Mouse (Mus musculus) liver, adult 2 months (tissue): ENCODE measurements at regions not wholly inside any gene's neighbourhood (a gene's known extent, or its start where the extent isn't known, plus 50 kb on each side); places are given as distances from the start of the nearest gene placed in this dataset.

Source experiments
- CTCF ChIP-seq: fragments of 200-500 bp; IDR thresholded peaks from 2 replicates; pipeline ENCODE4 v1.5.1; 2011; ENCODE audit warnings: low read depth, low read length, control low read depth
- POLR2A ChIP-seq: fragments of 200-500 bp; IDR thresholded peaks from 2 replicates; pipeline ENCODE4 v1.6.1; 2011; ENCODE audit warnings: low read length, control low read depth; ENCODE audit not compliant: insufficient read depth; ENCODE audit errors: extremely low read depth

GRCm38 (mm10) chr1:81745024-81745960 lies 487.6 kb upstream of the Gm9747 start:
- no peak for TF ChIP-seq CTCF
- no peak for TF ChIP-seq POLR2A
